ENCODE assay signal across 12 mouse cellular contexts in the genomic region with DNA sequence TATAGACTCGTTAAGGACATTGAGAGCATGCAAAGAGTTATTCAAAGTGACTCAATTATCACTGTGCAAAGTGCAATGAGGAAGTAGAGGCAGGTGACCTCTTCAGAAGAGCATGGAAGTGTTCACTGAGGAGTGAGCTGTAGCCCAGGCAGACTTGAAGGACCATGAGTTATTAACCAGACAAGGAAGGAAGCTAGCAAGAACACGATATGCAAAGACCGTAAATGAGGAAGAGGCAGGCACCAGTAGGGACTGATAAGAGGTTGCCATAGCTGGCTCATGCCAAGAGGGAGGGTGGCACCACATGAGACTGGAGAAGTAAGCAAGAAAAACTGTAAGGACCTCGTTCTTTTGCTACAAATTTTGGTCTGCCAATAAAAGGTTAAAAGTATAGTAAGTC. TPM values are rescaled to one million over a fixed set of nuclear protein-coding genes. Genes with fewer than 3 reads are reported as not detected.
DNase-seq lines count a peak whose midpoint lies in the region; ATAC-seq and TF ChIP-seq lines count a peak whose summit lies in the region.
"Had no signal": no experiment of that assay in that cellular context is flagged by ENCODE, and none has a peak within 500 bp of the region (broad histone marks: within the 10 kb centered on the region; RNA-seq: fewer than 3 reads in every experiment).

No protein-coding gene starts in this region.

- no peak for TF ChIP-seq POLR2A in thymus, adult 2 months (IDR thresholded peaks at IDR 0.05; ENCODE audit: control insufficient read depth, extremely low read depth, insufficient read depth, low read length, poor library complexity)

- peak overlapping the region; percentile 45 for H3K9ac ChIP-seq in liver, embryonic 14.5 days (replicated peaks)
- H3K9ac ChIP-seq in hindbrain, embryonic 13.5 days = no peak overlapping the region
- H3K9ac ChIP-seq: neural tube, embryonic 13.5 days had no signal

- peaks cover 7% of the 10 kb centered on the region for H3K36me3 ChIP-seq in liver, embryonic 14.5 days (replicated peaks; ENCODE audit: control insufficient read depth, insufficient read depth, low read depth)
- H3K36me3 ChIP-seq in thymus, adult 2 months (ENCODE audit: control insufficient read depth, insufficient read depth, low read length) = no peaks in the 10 kb centered on the region
- H3K36me3 ChIP-seq in hindbrain, embryonic 13.5 days = no peaks in the 10 kb centered on the region
- H3K36me3 ChIP-seq: neural tube, embryonic 13.5 days had no signal

- no peak for ATAC-seq in liver, embryonic 14.5 days (ENCODE audit: insufficient read depth)
- ATAC-seq in megakaryocyte-erythroid progenitor cell, adult 5-6 weeks (replicated peaks; ENCODE audit: low FRiP score, low TSS enrichment, poor library complexity, severe bottlenecking) = peak; percentile 72
- no peak for ATAC-seq in hindbrain, embryonic 13.5 days (ENCODE audit: low FRiP score)

- no peak for TF ChIP-seq CTCF in liver, embryonic 14.5 days (IDR thresholded peaks at IDR 0.05; ENCODE audit: low read depth)
- no peak for TF ChIP-seq CTCF in thymus, adult 2 months (IDR thresholded peaks at IDR 0.05; ENCODE audit: borderline replicate concordance, control insufficient read depth, extremely low read depth, insufficient read depth, low read length, poor library complexity)

- no peak overlapping the region for H3K4me3 ChIP-seq in liver, embryonic 14.5 days (ENCODE audit: insufficient read depth in 1 of 2, low read depth in 2 of 2, low read length in 2 of 2)
- H3K4me3 ChIP-seq in thymus, adult 2 months (ENCODE audit: control insufficient read depth, insufficient read depth, low read length) = no peak overlapping the region
- H3K4me3 ChIP-seq in hindbrain, embryonic 13.5 days = no peak overlapping the region
- H3K4me3 ChIP-seq: gastrocnemius, adult 2 months; neural tube, embryonic 13.5 days had no signal

- H3K4me1 ChIP-seq in liver, embryonic 14.5 days (replicated peaks; ENCODE audit: control insufficient read depth in 2 of 2, insufficient read depth in 2 of 2, low read length in 1 of 2) = peaks cover 13 to 19% of the 10 kb centered on the region in 2 experiments
- peaks cover 6% of the 10 kb centered on the region; the same call in 1 of the 2 replicates for H3K4me1 ChIP-seq in thymus, adult 2 months (replicated peaks; ENCODE audit: control insufficient read depth, insufficient read depth, low read length)
- peaks cover 13% of the 10 kb centered on the region for H3K4me1 ChIP-seq in hindbrain, embryonic 13.5 days (replicated peaks)

- DNase-seq in retina, adult 2 months (ENCODE audit: low read depth, low spot score) = peak; percentile 29
- no peak for DNase-seq in retina, embryonic 14.5 days (ENCODE audit: low spot score)
- DNase-seq in liver, embryonic 14.5 days (ENCODE audit: low read depth in 3 of 3, low spot score in 3 of 3) = no peak
- DNase-seq in thymus, postnatal 25 days = no peak
- DNase-seq in thymus, adult 2 months = no peak
- no peak for DNase-seq in adrenal gland, adult 8-10 months
- DNase-seq: cerebellum, postnatal 36 days; gastrocnemius, adult 2 months; kidney, adult 11 months had no signal

- no peaks in the 10 kb centered on the region for H3K27me3 ChIP-seq in liver, embryonic 14.5 days (ENCODE audit: control insufficient read depth, insufficient read depth, low read length)
- H3K27me3 ChIP-seq in thymus, adult 2 months (ENCODE audit: control insufficient read depth, insufficient read depth, low read length) = no peaks in the 10 kb centered on the region
- no peaks in the 10 kb centered on the region for H3K27me3 ChIP-seq in hindbrain, embryonic 13.5 days
- H3K27me3 ChIP-seq: neural tube, embryonic 13.5 days had no signal

- WGBS in liver, embryonic 14.5 days (ENCODE audit: insufficient replicate concordance) = 7% methylated on average over 4 of the region's 4 CpGs
- WGBS in thymus, adult 2 months = 22% methylated on average over 4 of the region's 4 CpGs
- WGBS in hindbrain, embryonic 13.5 days = 75% methylated on average over 4 of the region's 4 CpGs

- H3K9me3 ChIP-seq in liver, embryonic 14.5 days (ENCODE audit: control insufficient read depth, low read length) = no peaks in the 10 kb centered on the region
- no peaks in the 10 kb centered on the region for H3K9me3 ChIP-seq in hindbrain, embryonic 13.5 days
- H3K9me3 ChIP-seq: neural tube, embryonic 13.5 days had no signal

- no peak for TF ChIP-seq EP300 in liver, embryonic 14.5 days (IDR thresholded peaks at IDR 0.05; ENCODE audit: low read depth)

- no peak overlapping the region for H3K27ac ChIP-seq in liver, embryonic 14.5 days
- no peak overlapping the region for H3K27ac ChIP-seq in thymus, adult 2 months (ENCODE audit: control insufficient read depth, insufficient read depth, low read length)
- no peak overlapping the region for H3K27ac ChIP-seq in hindbrain, embryonic 13.5 days
- H3K27ac ChIP-seq: gastrocnemius, adult 2 months; neural tube, embryonic 13.5 days had no signal

- peak overlapping the region; percentile 31; the same call in 1 of the 2 replicates for H3K4me2 ChIP-seq in liver, embryonic 14.5 days (ENCODE audit: low read depth)
- no peak overlapping the region for H3K4me2 ChIP-seq in hindbrain, embryonic 13.5 days
- H3K4me2 ChIP-seq: neural tube, embryonic 13.5 days had no signal

RNA-seq across cellular contexts. Expression of a gene that starts 2.7 kb away (rescaled TPM):
- 5.5 and 8.5 TPM in 2 replicates for polyA plus RNA-seq in liver, embryonic 14.5 days (2012; rRNA removed)
- polyA plus RNA-seq in liver, embryonic 14.5 days (2014; fragmentation: Nextera tagmentation; extraction: Ambion mirVana) = 29.3 and 31.7 TPM in 2 replicates
- 54.6 and 67.9 TPM in 2 replicates for total RNA-seq in megakaryocyte-erythroid progenitor cell, adult 5-6 weeks (2014; fragmentation: Nextera tagmentation)
- 61.7 and 65.6 TPM in 2 replicates for total RNA-seq in megakaryocyte-erythroid progenitor cell, adult 5-6 weeks (2017)
- polyA plus RNA-seq in thymus, adult 2 months (2012; rRNA removed) = 36.0 and 36.3 TPM in 2 replicates
- 10 to 100 TPM; 48.1 to 62.4 (median 55.0) TPM for total RNA-seq in adrenal gland, adult 8-10 months (2022)
- 134 and 137 TPM in 2 replicates for polyA plus RNA-seq in hindbrain, embryonic 13.5 days (2015; fragmentation: Nextera tagmentation; extraction: Ambion mirVana)

RNA-seq across cellular contexts. Expression of a gene that starts 46.6 kb away (rescaled TPM):
- polyA plus RNA-seq in liver, embryonic 14.5 days (2012; rRNA removed) = 6.3 and 8.1 TPM in 2 replicates
- polyA plus RNA-seq in liver, embryonic 14.5 days (2014; fragmentation: Nextera tagmentation; extraction: Ambion mirVana) = 9.9 and 12.2 TPM in 2 replicates
- total RNA-seq in megakaryocyte-erythroid progenitor cell, adult 5-6 weeks (2014; fragmentation: Nextera tagmentation) = 24.1 and 37.8 TPM in 2 replicates
- 22.0 and 25.1 TPM in 2 replicates for total RNA-seq in megakaryocyte-erythroid progenitor cell, adult 5-6 weeks (2017)
- 47.5 and 49.6 TPM in 2 replicates for polyA plus RNA-seq in thymus, adult 2 months (2012; rRNA removed)
- 10 to 100 TPM; 16.3 to 24.8 (median 19.3) TPM for total RNA-seq in adrenal gland, adult 8-10 months (2022)
- polyA plus RNA-seq in hindbrain, embryonic 13.5 days (2015; fragmentation: Nextera tagmentation; extraction: Ambion mirVana) = 47.1 and 48.7 TPM in 2 replicates

RNA-seq across cellular contexts. Expression of a gene that starts 59.3 kb away (rescaled TPM):
- polyA plus RNA-seq in liver, embryonic 14.5 days (2012; rRNA removed) = 10.4 and 24.5 TPM in 2 replicates
- 48.7 and 49.5 TPM in 2 replicates for polyA plus RNA-seq in liver, embryonic 14.5 days (2014; fragmentation: Nextera tagmentation; extraction: Ambion mirVana)
- total RNA-seq in megakaryocyte-erythroid progenitor cell, adult 5-6 weeks (2014; fragmentation: Nextera tagmentation) = 46.1 and 55.7 TPM in 2 replicates
- total RNA-seq in megakaryocyte-erythroid progenitor cell, adult 5-6 weeks (2017) = 71.5 and 106 TPM in 2 replicates
- 13.7 and 17.2 TPM in 2 replicates for polyA plus RNA-seq in thymus, adult 2 months (2012; rRNA removed)
- total RNA-seq in adrenal gland, adult 8-10 months (2022) = 10 to 100 TPM; 25.6 to 33.0 (median 29.5) TPM
- 44.6 and 49.0 TPM in 2 replicates for polyA plus RNA-seq in hindbrain, embryonic 13.5 days (2015; fragmentation: Nextera tagmentation; extraction: Ambion mirVana)
